Mouse (Mus musculus): ENCODE data around the gene Smad9. TPM values are rescaled to one million over a fixed set of nuclear protein-coding genes. Genes with fewer than 3 reads are reported as not detected.

Smad9 gene
- total and polyA plus RNA-seq, 3 experiments = 1.0 to 3.5 (median 1.6) TPM

GRCm38 (mm10) chr3:54723741-54724500 is 31.5 kb upstream of the Smad9 start:
- Histone ChIP-seq H3K27me3 (ENCODE audit: control insufficient read depth, insufficient read depth, low read length) (no peaks in the 10 kb centered on the region), H3K36me3 (ENCODE audit: control insufficient read depth, insufficient read depth, low read length) (peaks cover 9% of the 10 kb centered on the region), H3K27ac (no peak overlapping the region), H3K4me3 (no peak overlapping the region), H3K9ac (ENCODE audit: low read depth, low read length) (no peak overlapping the region), H3K4me1 (ENCODE audit: control insufficient read depth, insufficient read depth, low read length) (peaks cover 2% of the 10 kb centered on the region), H3K79me2 (replicated peaks; ENCODE audit: control insufficient read depth, insufficient read depth, low read length) (no peaks in the 10 kb centered on the region)
- DNase-seq = no peak
- intact Hi-C loops (cut with DNase I) = no loop called here
- TF ChIP-seq CTCF (IDR thresholded peaks at IDR 0.05) (no peak), POLR2A (IDR thresholded peaks at IDR 0.05; ENCODE audit: insufficient read depth, low read depth, low read length) (no peak), EP300 (IDR thresholded peaks at IDR 0.05; ENCODE audit: insufficient read depth, low read depth, low read length) (no peak)
- 76% methylated on average over 10 of the region's 10 CpGs for WGBS

GRCm38 (mm10) chr3:54725344-54725743 is 30.0 kb upstream of the Smad9 start:
- intact Hi-C loops (cut with DNase I) = no loop called here
- Histone ChIP-seq H3K9ac (ENCODE audit: low read depth, low read length) (no peak overlapping the region), H3K79me2 (replicated peaks; ENCODE audit: control insufficient read depth, insufficient read depth, low read length) (no peaks in the 10 kb centered on the region), H3K4me1 (ENCODE audit: control insufficient read depth, insufficient read depth, low read length) (peaks cover 2% of the 10 kb centered on the region), H3K36me3 (ENCODE audit: control insufficient read depth, insufficient read depth, low read length) (peaks cover 12% of the 10 kb centered on the region), H3K27ac (no peak overlapping the region), H3K4me3 (no peak overlapping the region), H3K27me3 (ENCODE audit: control insufficient read depth, insufficient read depth, low read length) (no peaks in the 10 kb centered on the region)
- TF ChIP-seq CTCF (IDR thresholded peaks at IDR 0.05) = no peak
- TF ChIP-seq POLR2A (IDR thresholded peaks at IDR 0.05; ENCODE audit: insufficient read depth, low read depth, low read length) = no peak
- no peak for TF ChIP-seq EP300 (IDR thresholded peaks at IDR 0.05; ENCODE audit: insufficient read depth, low read depth, low read length)
- no peak for DNase-seq
- WGBS = 78% methylated on average over 2 of the region's 2 CpGs

- intact Hi-C loops (cut with DNase I) = no loop called here
- Histone ChIP-seq H3K79me2 (replicated peaks; ENCODE audit: control insufficient read depth, insufficient read depth, low read length) (no peaks in the 10 kb centered on the region), H3K4me1 (ENCODE audit: control insufficient read depth, insufficient read depth, low read length) (peaks cover 2% of the 10 kb centered on the region), H3K9ac (ENCODE audit: low read depth, low read length) (no peak overlapping the region), H3K27ac (no peak overlapping the region), H3K27me3 (ENCODE audit: control insufficient read depth, insufficient read depth, low read length) (no peaks in the 10 kb centered on the region), H3K4me3 (no peak overlapping the region), H3K36me3 (ENCODE audit: control insufficient read depth, insufficient read depth, low read length) (peaks cover 12% of the 10 kb centered on the region)
- DNase-seq = no peak
- TF ChIP-seq CTCF (IDR thresholded peaks at IDR 0.05) = no peak
- TF ChIP-seq EP300 (IDR thresholded peaks at IDR 0.05; ENCODE audit: insufficient read depth, low read depth, low read length) = no peak
- no peak for TF ChIP-seq POLR2A (IDR thresholded peaks at IDR 0.05; ENCODE audit: insufficient read depth, low read depth, low read length)
- 94% methylated on average over 2 of the region's 2 CpGs for WGBS
Measured at GRCm38 (mm10) chr3:54727588-54727987, 27.8 kb upstream of the Smad9 start.

- Histone ChIP-seq H3K36me3 (ENCODE audit: control insufficient read depth, insufficient read depth, low read length) (peaks cover 10% of the 10 kb centered on the region), H3K4me1 (ENCODE audit: control insufficient read depth, insufficient read depth, low read length) (peaks cover 2% of the 10 kb centered on the region), H3K9ac (ENCODE audit: low read depth, low read length) (no peak overlapping the region), H3K79me2 (replicated peaks; ENCODE audit: control insufficient read depth, insufficient read depth, low read length) (no peaks in the 10 kb centered on the region), H3K27ac (no peak overlapping the region), H3K27me3 (ENCODE audit: control insufficient read depth, insufficient read depth, low read length) (no peaks in the 10 kb centered on the region), H3K4me3 (no peak overlapping the region)
- WGBS = 91% methylated on average over 6 of the region's 6 CpGs
- TF ChIP-seq CTCF (IDR thresholded peaks at IDR 0.05) = no peak
- TF ChIP-seq EP300 (IDR thresholded peaks at IDR 0.05; ENCODE audit: insufficient read depth, low read depth, low read length) = no peak
- no peak for TF ChIP-seq POLR2A (IDR thresholded peaks at IDR 0.05; ENCODE audit: insufficient read depth, low read depth, low read length)
- intact Hi-C loops (cut with DNase I) = no loop called here
- DNase-seq = no peak
Measured at GRCm38 (mm10) chr3:54728100-54728499, 27.3 kb upstream of the Smad9 start.

- H3K79me2 ChIP-seq (replicated peaks; ENCODE audit: control insufficient read depth, insufficient read depth, low read length) = no peaks in the 10 kb centered on the region
- no peak overlapping the region for H3K9ac ChIP-seq (ENCODE audit: low read depth, low read length)
- H3K4me1 ChIP-seq (ENCODE audit: control insufficient read depth, insufficient read depth, low read length) = peaks cover 1% of the 10 kb centered on the region; the same call in 1 of the 2 replicates
- no peaks in the 10 kb centered on the region for H3K27me3 ChIP-seq (ENCODE audit: control insufficient read depth, insufficient read depth, low read length)
- TF ChIP-seq POLR2A (IDR thresholded peaks at IDR 0.05; ENCODE audit: insufficient read depth, low read depth, low read length) = no peak
- H3K27ac ChIP-seq = no peak overlapping the region
- intact Hi-C loops (cut with DNase I) = no loop called here
- peaks cover 3% of the 10 kb centered on the region; the same call in 1 of the 2 replicates for H3K36me3 ChIP-seq (ENCODE audit: control insufficient read depth, insufficient read depth, low read length)
- DNase-seq = no peak
- no peak overlapping the region for H3K4me3 ChIP-seq
- 88% methylated on average over 8 of the region's 8 CpGs for WGBS
Measured at GRCm38 (mm10) chr3:54731626-54732150, 23.7 kb upstream of the Smad9 start.

- Histone ChIP-seq H3K27me3 (ENCODE audit: control insufficient read depth, insufficient read depth, low read length) (no peaks in the 10 kb centered on the region), H3K27ac (no peak overlapping the region), H3K79me2 (replicated peaks; ENCODE audit: control insufficient read depth, insufficient read depth, low read length) (no peaks in the 10 kb centered on the region), H3K9ac (ENCODE audit: low read depth, low read length) (no peak overlapping the region), H3K4me1 (ENCODE audit: control insufficient read depth, insufficient read depth, low read length) (peaks cover 1% of the 10 kb centered on the region; the same call in 1 of the 2 replicates), H3K36me3 (ENCODE audit: control insufficient read depth, insufficient read depth, low read length) (peaks cover 3% of the 10 kb centered on the region; the same call in 1 of the 2 replicates), H3K4me3 (no peak overlapping the region)
- no peak for TF ChIP-seq EP300 (IDR thresholded peaks at IDR 0.05; ENCODE audit: insufficient read depth, low read depth, low read length)
- no peak for TF ChIP-seq CTCF (IDR thresholded peaks at IDR 0.05)
- no peak for TF ChIP-seq POLR2A (IDR thresholded peaks at IDR 0.05; ENCODE audit: insufficient read depth, low read depth, low read length)
- intact Hi-C loops (cut with DNase I) = no loop called here
- WGBS = 74% methylated on average over 4 of the region's 4 CpGs
- DNase-seq = no peak
Measured at GRCm38 (mm10) chr3:54732371-54732770, 23.0 kb upstream of the Smad9 start.
